Mouse (Mus musculus): ENCODE results near the gene Ahcy. TPM values are rescaled to one million over a fixed set of nuclear protein-coding genes. Genes with fewer than 3 reads are reported as not detected.
"Not testable (repeated sequence)": the region's sequence is repeated elsewhere in the genome, so short reads cannot be mapped to it uniquely, and the experiment has no call there.

Ahcy gene
- 85.1 and 90.5 TPM in 2 replicates for polyA plus RNA-seq (2014; fragmentation: Nextera tagmentation; extraction: Ambion mirVana)

DNA sequence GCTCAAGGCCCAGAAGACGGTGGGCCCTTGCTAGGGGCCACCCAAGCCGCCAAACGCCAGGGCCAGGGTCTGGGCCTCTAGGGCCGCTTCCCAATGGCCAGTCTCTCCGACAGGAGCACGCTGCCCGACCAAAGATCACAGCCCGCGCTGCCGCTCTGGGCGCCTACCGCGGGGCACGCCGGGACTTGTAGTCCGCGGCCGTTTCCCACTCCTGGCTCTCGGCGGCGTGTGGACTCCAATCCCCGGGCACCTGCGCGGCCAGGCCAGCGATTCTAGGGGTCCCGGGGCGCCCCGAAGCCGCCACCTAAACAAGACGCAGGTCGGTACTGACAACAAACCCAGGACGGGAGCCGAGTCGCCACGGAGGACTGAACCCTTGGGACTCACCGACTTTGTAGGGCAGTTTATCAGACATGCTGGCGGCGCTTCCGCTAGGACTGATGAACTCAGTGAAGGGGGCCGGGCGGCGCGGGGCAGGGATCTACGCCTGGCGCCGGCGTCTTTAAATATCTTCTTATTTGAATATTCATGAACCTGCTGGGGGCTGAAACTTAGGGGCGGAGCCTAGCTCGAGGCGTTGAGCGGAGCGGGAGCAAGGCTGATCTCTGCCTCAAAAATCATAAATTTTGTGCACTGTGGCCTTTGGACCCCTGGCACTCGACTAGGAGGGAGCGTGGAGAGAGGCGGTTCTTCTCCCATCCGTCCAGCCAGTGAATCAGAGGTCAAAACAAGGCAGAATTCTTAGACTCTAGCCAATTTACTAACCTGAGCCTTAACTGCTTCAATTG lies at the start of gene Ahcy:
Gene Ahcy (minus strand): TSS at position 520 of the 788 bp plus-strand sequence.
- H3K9me3 ChIP-seq (ENCODE audit: control insufficient read depth, low read length): no peaks in the 10 kb centered on the region
- H3K27ac ChIP-seq (ENCODE audit: low read depth, low read length): peak within 1 kb of the TSS; percentile 68
- peak within 1 kb of the TSS; percentile 81 for H3K9ac ChIP-seq (ENCODE audit: low read length)
- ATAC-seq (ENCODE audit: insufficient read depth, low FRiP score, low TSS enrichment): peak; percentile 96
- H3K36me3 ChIP-seq (ENCODE audit: control insufficient read depth, insufficient read depth, low read length): no peaks in the 10 kb centered on the region
- peak; percentile 95 for DNase-seq (ENCODE audit: low spot score)
- peak within 1 kb of the TSS; percentile 76 for H3K4me2 ChIP-seq (ENCODE audit: low read depth)
- no peaks in the 10 kb centered on the region for H3K27me3 ChIP-seq (ENCODE audit: control insufficient read depth, insufficient read depth, low read length)
- peaks cover 18% of the 10 kb centered on the region for H3K4me1 ChIP-seq (ENCODE audit: control insufficient read depth, insufficient read depth, low read length)
- H3K4me3 ChIP-seq (ENCODE audit: low read depth, low read length): peak within 1 kb of the TSS; percentile 63
- WGBS: under 1% methylated on average over 56 of the region's 56 CpGs

DNA sequence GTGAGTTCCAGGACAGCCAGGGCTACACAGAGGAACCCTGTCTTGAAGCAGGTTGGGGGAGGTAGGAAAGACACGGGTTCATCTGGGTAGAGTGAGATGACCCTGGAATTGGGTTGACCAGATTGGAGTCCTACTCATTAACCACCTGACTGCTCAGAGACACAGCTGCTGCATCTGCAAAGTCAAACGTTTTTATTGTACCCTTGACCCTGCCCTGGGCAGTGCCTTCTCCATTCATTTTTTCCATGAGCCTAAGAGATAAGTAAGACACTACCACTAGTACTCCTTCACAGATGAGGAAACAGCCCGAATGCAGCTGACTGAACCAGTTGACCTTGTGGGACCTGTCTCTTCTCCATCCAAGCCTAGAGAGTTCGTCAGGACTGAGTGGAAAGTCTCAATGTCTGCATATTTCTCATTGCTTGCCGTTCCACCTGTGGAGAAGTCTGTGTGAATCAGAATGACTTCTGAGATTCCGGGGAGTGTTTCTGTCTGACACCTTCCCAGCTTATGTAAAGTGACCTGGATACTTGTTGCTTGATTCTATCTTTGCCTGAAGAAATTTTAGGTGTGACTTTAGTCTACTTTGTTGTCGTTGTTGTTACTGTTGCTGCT lies 41.0 kb upstream of the Ahcy start:
- 73% methylated on average over 7 of the region's 7 CpGs for WGBS
- ATAC-seq (ENCODE audit: insufficient read depth, low FRiP score, low TSS enrichment): no peak

DNA sequence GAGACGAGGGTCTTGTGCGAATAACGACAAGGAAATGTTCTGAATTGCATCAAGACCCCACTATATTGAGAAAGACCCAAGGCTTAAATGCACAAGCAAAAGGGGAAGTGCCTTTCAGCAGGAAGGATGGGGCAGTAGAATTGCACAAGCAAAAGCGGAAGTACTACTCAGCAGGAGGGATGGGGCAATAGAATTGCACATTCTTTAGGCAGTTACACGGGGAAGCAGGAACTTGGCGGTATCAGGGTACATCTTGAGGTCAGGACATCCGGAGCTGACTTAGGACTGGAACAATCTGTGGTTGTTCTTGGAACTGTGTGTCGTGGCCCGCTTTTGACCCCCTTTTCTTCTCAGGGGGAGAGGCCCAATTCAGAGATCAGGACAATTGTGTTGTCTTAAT lies 33.0 kb upstream of the Ahcy start:
- 87% methylated on average over 9 of the region's 9 CpGs for WGBS

More for the DNA sequence above, 41.0 kb upstream of the Ahcy start:
- H3K36me3 ChIP-seq (ENCODE audit: control insufficient read depth, insufficient read depth, low read length): no peaks in the 10 kb centered on the region
- no peaks in the 10 kb centered on the region for H3K4me1 ChIP-seq (ENCODE audit: control insufficient read depth, insufficient read depth, low read length)
- DNase-seq (ENCODE audit: low spot score): no peak
- H3K4me3 ChIP-seq (ENCODE audit: low read depth, low read length): no peak overlapping the region
- H3K9me3 ChIP-seq (ENCODE audit: control insufficient read depth, low read length): no peaks in the 10 kb centered on the region
- no peaks in the 10 kb centered on the region for H3K27me3 ChIP-seq (ENCODE audit: control insufficient read depth, insufficient read depth, low read length)
- H3K27ac ChIP-seq (ENCODE audit: low read depth, low read length): no peak overlapping the region
- no peak overlapping the region for H3K4me2 ChIP-seq (ENCODE audit: low read depth)
- no peak overlapping the region for H3K9ac ChIP-seq (ENCODE audit: low read length)

GRCm38 (mm10) chr2:155103607-155104006 lies 29.3 kb upstream of the Ahcy start:
- Histone ChIP-seq H3K9me3 (ENCODE audit: control insufficient read depth, low read length) (no peaks in the 10 kb centered on the region), H3K27me3 (ENCODE audit: control insufficient read depth, insufficient read depth, low read length) (no peaks in the 10 kb centered on the region), H3K36me3 (ENCODE audit: control insufficient read depth, insufficient read depth, low read length) (no peaks in the 10 kb centered on the region), H3K4me2 (ENCODE audit: low read depth) (no peak overlapping the region), H3K9ac (ENCODE audit: low read length) (no peak overlapping the region), H3K27ac (ENCODE audit: low read depth, low read length) (no peak overlapping the region), H3K4me1 (ENCODE audit: control insufficient read depth, insufficient read depth, low read length) (no peaks in the 10 kb centered on the region), H3K4me3 (ENCODE audit: low read depth, low read length) (no peak overlapping the region)
- DNase-seq (ENCODE audit: low spot score): no peak
- WGBS: 73% methylated on average over 6 of the region's 6 CpGs
- no peak for ATAC-seq (ENCODE audit: insufficient read depth, low FRiP score, low TSS enrichment)

More for the DNA sequence above, 33.0 kb upstream of the Ahcy start:
- ATAC-seq (ENCODE audit: insufficient read depth, low FRiP score, low TSS enrichment); H3K9ac ChIP-seq (ENCODE audit: low read length); H3K4me2 ChIP-seq (ENCODE audit: low read depth); H3K4me3 ChIP-seq (ENCODE audit: low read depth, low read length); H3K27me3 ChIP-seq (ENCODE audit: control insufficient read depth, insufficient read depth, low read length); H3K27ac ChIP-seq (ENCODE audit: low read depth, low read length); H3K36me3 ChIP-seq (ENCODE audit: control insufficient read depth, insufficient read depth, low read length); H3K4me1 ChIP-seq (ENCODE audit: control insufficient read depth, insufficient read depth, low read length); H3K9me3 ChIP-seq (ENCODE audit: control insufficient read depth, low read length); DNase-seq (ENCODE audit: low spot score): not testable (repeated sequence)

GRCm38 (mm10) chr2:155101761-155102181 lies 27.5 kb upstream of the Ahcy start:
- H3K9me3 ChIP-seq (ENCODE audit: control insufficient read depth, low read length): no peaks in the 10 kb centered on the region
- H3K27ac ChIP-seq (ENCODE audit: low read depth, low read length): no peak overlapping the region
- H3K27me3 ChIP-seq (ENCODE audit: control insufficient read depth, insufficient read depth, low read length): no peaks in the 10 kb centered on the region
- 70% methylated on average over 6 of the region's 6 CpGs for WGBS
- H3K4me2 ChIP-seq (ENCODE audit: low read depth): no peak overlapping the region
- no peak overlapping the region for H3K9ac ChIP-seq (ENCODE audit: low read length)
- ATAC-seq (ENCODE audit: insufficient read depth, low FRiP score, low TSS enrichment) (no peak), DNase-seq (ENCODE audit: low spot score) (no peak)
- H3K4me3 ChIP-seq (ENCODE audit: low read depth, low read length): no peak overlapping the region
- no peaks in the 10 kb centered on the region for H3K4me1 ChIP-seq (ENCODE audit: control insufficient read depth, insufficient read depth, low read length)
- H3K36me3 ChIP-seq (ENCODE audit: control insufficient read depth, insufficient read depth, low read length): no peaks in the 10 kb centered on the region

- no peaks in the 10 kb centered on the region for H3K36me3 ChIP-seq (ENCODE audit: control insufficient read depth, insufficient read depth, low read length)
- no peak overlapping the region for H3K9ac ChIP-seq (ENCODE audit: low read length)
- no peak for DNase-seq (ENCODE audit: low spot score)
- H3K4me2 ChIP-seq (ENCODE audit: low read depth): no peak overlapping the region
- no peak overlapping the region for H3K4me3 ChIP-seq (ENCODE audit: low read depth, low read length)
- H3K9me3 ChIP-seq (ENCODE audit: control insufficient read depth, low read length): no peaks in the 10 kb centered on the region
- H3K27ac ChIP-seq (ENCODE audit: low read depth, low read length): no peak overlapping the region
- no peaks in the 10 kb centered on the region for H3K27me3 ChIP-seq (ENCODE audit: control insufficient read depth, insufficient read depth, low read length)
- no peak for ATAC-seq (ENCODE audit: insufficient read depth, low FRiP score, low TSS enrichment)
- no peaks in the 10 kb centered on the region for H3K4me1 ChIP-seq (ENCODE audit: control insufficient read depth, insufficient read depth, low read length)
- 84% methylated on average over 3 of the region's 3 CpGs for WGBS
Observed at GRCm38 (mm10) chr2:155100796-155101259, 26.5 kb upstream of the Ahcy start.

DNA sequence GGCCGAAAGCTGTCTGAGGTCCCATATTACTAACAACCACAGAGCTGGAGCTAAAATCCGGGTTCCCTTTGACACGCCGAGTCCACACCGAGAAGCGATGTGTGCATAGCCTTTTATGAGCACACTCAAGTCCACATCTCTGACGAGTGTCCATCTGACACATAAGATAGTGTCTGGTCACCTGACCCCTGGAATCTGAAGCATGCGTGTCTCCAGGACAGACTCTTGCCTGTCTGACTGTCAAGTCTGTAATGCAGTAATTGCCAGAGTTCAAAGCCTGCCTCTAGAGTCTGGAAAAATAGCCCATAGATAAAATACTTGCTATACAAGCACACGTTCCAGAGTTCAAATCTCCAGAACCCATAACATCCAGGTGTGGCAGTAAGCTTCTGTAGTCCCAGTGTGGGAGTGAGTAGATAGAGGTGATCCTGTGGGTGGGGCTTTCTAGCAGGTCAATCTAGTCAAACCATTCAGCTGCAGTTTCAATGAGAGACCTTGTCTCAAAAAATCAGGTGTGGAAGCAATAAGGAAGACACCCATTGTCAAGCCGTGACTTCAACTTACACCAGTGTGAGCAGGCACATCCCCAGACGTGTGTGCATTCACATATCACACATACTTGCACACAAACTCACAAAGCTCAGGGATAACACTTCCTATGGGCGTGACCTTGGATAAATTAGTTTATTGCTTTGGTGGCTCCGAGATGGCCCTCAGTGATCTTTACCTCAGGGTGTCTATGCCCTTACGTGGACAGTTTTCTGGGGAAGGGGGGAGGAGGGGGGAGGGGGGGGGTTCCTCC lies 25.9 kb upstream of the Ahcy start:
- Histone ChIP-seq H3K36me3 (ENCODE audit: control insufficient read depth, insufficient read depth, low read length) (no peaks in the 10 kb centered on the region), H3K9me3 (ENCODE audit: control insufficient read depth, low read length) (no peaks in the 10 kb centered on the region), H3K4me3 (ENCODE audit: low read depth, low read length) (no peak overlapping the region), H3K27ac (ENCODE audit: low read depth, low read length) (no peak overlapping the region), H3K9ac (ENCODE audit: low read length) (no peak overlapping the region), H3K4me1 (ENCODE audit: control insufficient read depth, insufficient read depth, low read length) (no peaks in the 10 kb centered on the region), H3K27me3 (ENCODE audit: control insufficient read depth, insufficient read depth, low read length) (no peaks in the 10 kb centered on the region), H3K4me2 (ENCODE audit: low read depth) (no peak overlapping the region)
- ATAC-seq (ENCODE audit: insufficient read depth, low FRiP score, low TSS enrichment) (no peak), DNase-seq (ENCODE audit: low spot score) (no peak)
- WGBS: 75% methylated on average over 14 of the region's 14 CpGs

DNA sequence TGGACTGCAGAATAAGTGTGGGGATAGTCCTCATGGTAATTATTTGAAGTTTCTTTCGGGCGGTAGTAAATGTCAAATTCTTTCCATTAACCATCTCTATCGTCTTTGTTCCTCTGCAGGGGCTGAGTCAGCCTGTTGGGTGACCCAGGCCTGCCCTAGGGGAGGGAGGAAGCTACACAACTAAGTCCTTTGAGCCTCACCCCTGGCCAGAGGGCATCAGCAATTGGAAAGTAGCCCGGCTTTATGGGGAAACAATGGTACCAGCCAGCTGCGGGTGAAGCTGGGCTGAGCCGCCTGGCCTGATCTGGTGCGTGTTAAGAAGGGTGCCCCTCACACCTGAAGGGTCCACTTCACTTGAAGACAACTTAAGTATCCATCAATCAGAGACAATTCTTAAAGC lies 25.1 kb upstream of the Ahcy start:
- Histone ChIP-seq H3K27me3 (ENCODE audit: control insufficient read depth, insufficient read depth, low read length) (no peaks in the 10 kb centered on the region), H3K9ac (ENCODE audit: low read length) (no peak overlapping the region), H3K4me1 (ENCODE audit: control insufficient read depth, insufficient read depth, low read length) (no peaks in the 10 kb centered on the region), H3K27ac (ENCODE audit: low read depth, low read length) (no peak overlapping the region), H3K9me3 (ENCODE audit: control insufficient read depth, low read length) (no peaks in the 10 kb centered on the region), H3K4me3 (ENCODE audit: low read depth, low read length) (no peak overlapping the region), H3K4me2 (ENCODE audit: low read depth) (no peak overlapping the region), H3K36me3 (ENCODE audit: control insufficient read depth, insufficient read depth, low read length) (no peaks in the 10 kb centered on the region)
- ATAC-seq (ENCODE audit: insufficient read depth, low FRiP score, low TSS enrichment): no peak
- WGBS: 50% methylated on average over 7 of the region's 7 CpGs
- DNase-seq (ENCODE audit: low spot score): no peak
